Mouse (Mus musculus): ENCODE data around the gene Hic2.

Hic2 gene

DNA sequence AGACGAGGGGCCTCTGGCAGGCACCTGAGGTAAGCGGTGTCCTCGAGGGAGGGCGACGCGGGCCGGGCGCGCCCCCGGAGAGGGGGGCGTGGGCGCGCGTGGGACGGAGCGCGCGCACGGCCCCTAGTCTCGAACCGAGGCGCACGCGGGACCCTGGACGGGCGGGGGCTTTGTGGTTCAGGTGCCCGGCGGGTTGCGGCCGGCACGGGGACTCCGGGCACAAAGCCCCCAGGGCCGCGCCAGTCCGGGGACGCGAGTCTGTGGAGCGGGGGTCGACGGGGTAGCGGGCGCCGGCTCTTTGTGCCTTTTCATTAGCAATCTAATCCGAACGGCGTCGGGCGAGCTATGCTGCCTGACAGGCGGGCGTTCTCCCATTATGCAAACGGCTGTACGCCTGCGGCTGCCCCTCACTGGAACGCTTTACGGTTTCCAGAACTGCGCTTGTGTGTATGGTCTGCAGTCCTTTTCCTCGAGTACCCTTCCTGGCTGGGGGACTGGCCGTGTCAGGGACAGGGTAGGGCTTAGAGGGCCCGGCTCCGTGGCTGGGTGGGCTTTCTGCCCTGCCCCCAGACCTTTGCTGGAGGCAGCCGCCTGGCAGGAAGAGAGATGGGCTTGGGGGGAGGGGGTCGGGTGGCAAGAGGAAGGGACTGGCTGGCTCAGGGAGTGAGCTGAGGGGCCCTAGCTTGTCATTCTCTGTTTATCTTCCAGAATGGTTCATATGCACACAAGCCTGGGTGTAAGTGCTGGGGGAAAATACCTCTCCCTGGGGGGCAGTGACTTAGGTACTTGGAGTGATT is 528 bp downstream of the Hic2 start:
- DNase-seq (ENCODE audit: low spot score), result peak; percentile 38

- no peak for DNase-seq (ENCODE audit: low spot score)
Measured at GRCm38 (mm10) chr16:17234499-17234895, 1.1 kb downstream of the Hic2 start.

- no peak for DNase-seq (ENCODE audit: low spot score)
Measured at GRCm38 (mm10) chr16:17234916-17235665, 1.7 kb downstream of the Hic2 start.

DNA sequence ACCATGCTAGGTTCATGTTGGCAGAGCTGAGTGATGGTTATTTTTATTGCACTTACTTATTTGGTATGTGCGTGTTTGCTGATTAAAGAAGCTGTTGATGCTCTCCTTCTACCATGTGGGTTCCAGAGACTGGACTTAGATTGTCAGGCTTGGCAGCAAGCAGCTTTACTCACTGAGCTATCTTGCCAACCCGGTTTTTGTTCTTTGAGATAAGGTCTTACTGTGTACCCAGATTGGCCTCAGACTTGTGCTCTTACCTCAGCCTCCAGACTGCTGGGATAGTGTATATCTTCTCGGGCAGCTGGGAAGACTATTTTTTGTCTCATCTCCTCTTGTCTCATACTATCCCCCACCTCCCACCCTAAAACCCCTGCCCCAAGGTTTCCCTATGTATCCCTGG is 4.3 kb downstream of the Hic2 start:
- no peak for DNase-seq (ENCODE audit: low spot score)

DNA sequence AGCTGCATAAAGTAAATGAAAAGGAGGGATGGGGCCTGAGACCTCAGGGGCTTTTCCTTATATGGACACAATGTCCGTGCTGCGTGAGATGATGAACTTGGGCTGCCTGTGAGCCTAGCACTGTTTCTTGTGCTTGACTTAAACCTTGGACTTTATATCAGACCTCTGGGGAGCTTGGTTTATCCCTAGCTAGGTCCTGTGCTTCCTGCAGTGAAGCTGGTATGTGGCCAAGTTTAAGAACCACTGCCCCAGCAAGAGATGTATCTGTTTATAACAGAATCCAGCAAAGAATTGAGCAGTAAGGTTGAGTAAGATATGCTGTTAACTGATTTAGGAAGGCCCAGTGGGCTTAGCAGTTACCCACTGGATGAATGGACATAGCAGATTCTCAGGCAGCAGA is 6.0 kb downstream of the Hic2 start:
- DNase-seq (ENCODE audit: low spot score), result no peak

- no peak for DNase-seq (ENCODE audit: low spot score)
Measured at GRCm38 (mm10) chr16:17243731-17244130, 10.4 kb downstream of the Hic2 start.

DNA sequence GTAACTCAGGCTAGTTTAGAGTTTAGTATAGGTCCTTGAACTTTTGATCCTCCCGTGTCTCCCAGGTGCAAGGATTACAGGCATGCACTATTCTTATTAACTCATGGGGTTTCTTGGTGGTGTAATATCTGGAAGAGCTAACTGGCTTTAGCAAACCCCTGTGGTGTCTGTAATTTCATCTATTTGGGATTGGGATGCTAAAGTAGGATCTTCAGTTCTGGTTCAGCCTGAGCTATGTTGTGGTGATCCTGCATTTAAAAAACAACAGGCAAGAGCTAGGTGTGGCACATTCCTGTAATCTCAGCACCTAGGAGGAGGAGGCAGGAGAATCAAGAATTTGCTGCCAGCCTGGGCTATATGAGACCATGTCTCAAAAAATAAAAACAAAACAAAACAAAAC is 11.6 kb downstream of the Hic2 start:
- no peak for DNase-seq (ENCODE audit: low spot score)

DNA sequence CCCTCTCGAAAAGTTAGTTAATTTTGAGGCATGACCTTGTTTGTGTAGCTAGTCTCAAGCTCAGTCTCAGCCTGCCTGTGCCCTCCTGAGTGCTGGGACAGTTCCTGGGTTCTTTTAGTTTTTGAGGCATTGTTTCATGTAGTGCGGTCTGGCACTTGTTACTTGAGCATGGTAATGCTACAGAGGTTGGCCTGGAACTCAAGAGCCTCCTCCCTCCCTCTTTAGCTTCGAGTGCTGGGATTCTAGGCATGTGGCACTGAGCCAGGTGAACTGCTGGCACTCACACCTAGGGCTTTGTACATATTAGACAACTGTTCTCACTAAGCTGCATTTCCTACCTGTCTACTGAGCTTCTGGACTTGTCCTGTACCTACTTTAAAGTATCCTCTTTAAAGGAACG is 14.4 kb downstream of the Hic2 start:
- DNase-seq (ENCODE audit: low spot score), result no peak

- no peak for DNase-seq (ENCODE audit: low spot score)
Measured at GRCm38 (mm10) chr16:17249135-17249534, 15.8 kb downstream of the Hic2 start.

- peak; percentile 84 for DNase-seq (ENCODE audit: low spot score)
Measured at GRCm38 (mm10) chr16:17251539-17251938, 18.2 kb downstream of the Hic2 start.

GRCm38 (mm10) chr16:17252086-17252726 is 18.8 kb downstream of the Hic2 start:
- DNase-seq (ENCODE audit: low spot score), result no peak

DNA sequence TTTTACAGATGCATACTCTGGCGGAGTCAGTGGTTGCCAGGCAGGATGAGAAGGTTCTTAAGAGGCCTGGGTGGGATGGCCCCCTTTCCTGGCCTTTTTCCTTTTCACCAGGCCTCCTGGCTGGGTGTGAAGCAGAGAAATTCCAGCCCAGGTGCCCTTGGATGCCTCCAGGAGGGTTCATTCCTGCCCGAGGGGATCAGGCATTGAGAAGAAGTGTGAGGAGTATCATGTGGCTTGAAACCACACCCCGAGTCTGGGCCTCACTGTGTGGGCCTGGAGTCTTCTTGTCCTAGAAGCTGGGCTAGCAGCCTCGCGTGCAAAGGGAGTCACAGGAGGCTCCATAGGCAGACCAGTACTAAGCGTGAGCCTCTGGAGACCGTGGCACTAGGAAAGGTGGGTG is 19.5 kb downstream of the Hic2 start:
- DNase-seq (ENCODE audit: low spot score), result no peak

DNA sequence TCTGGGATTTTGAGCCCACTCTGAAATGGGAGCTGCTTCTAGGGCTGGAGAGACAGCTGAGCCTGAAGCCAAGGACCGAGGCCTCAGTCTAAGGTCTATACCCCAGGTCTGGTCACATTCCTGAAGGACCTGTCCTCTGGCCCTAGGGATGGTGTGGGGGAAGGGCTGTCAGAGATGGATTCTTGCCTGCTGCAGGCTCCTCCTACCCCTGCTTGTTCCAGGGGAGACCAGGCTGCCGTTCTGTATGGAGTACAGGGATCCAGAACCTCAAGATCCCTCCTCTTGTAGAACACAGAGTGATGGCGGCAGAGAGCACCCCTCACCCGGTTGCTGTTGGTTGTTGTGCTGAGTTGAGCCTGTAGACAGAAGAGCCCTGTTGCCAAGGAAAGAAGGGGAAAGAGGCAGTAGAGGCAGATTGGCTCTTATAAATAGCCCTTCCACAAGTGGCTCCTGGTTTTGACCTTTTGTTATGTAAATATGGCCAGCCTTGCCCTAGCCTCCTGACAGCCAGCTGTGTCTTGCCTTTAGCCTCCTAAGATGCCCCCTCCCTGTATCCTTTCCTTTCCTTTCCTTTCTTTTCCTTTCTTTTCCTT is 20.7 kb downstream of the Hic2 start:
- no peak for DNase-seq (ENCODE audit: low spot score)

- no peak for DNase-seq (ENCODE audit: low spot score)
Measured at GRCm38 (mm10) chr16:17255270-17255669, 21.9 kb downstream of the Hic2 start.

- no peak for DNase-seq (ENCODE audit: low spot score)
Measured at GRCm38 (mm10) chr16:17257359-17257821, 24.0 kb downstream of the Hic2 start.

DNA sequence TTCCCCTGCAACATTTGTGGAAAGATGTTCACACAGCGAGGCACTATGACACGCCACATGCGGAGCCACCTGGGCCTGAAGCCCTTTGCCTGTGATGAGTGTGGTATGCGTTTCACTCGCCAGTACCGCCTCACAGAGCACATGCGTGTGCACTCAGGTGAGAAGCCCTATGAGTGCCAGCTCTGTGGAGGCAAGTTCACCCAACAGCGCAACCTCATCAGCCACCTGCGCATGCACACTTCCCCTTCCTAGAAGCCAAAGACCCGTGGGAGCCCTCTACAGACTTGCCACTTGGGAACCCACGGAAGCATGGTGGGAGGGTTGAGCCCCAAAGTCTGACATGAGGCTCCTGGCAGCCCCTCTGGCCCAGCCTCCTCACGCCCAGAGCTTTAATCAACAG is 25.5 kb downstream of the Hic2 start:
- DNase-seq (ENCODE audit: low spot score), result no peak

DNA sequence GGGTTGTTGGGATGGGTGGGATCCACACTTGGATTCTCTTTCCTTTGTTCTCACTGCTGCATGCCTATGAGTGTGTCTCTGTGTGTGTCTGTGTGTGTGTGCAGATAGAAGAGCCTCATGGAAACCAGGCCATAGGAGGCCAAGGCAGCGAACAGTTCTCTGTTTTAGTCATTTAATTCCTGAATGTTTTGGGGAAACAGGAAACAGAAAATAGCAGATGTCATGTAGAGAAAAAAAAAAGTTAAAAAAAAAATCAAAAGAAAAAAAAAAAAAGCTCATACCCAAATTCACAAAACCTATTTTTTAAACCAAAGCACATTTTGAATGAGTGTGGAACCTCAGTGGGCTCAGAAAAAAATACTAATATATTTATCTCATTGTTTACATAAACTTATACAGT is 28.0 kb downstream of the Hic2 start:
- no peak for DNase-seq (ENCODE audit: low spot score)

DNA sequence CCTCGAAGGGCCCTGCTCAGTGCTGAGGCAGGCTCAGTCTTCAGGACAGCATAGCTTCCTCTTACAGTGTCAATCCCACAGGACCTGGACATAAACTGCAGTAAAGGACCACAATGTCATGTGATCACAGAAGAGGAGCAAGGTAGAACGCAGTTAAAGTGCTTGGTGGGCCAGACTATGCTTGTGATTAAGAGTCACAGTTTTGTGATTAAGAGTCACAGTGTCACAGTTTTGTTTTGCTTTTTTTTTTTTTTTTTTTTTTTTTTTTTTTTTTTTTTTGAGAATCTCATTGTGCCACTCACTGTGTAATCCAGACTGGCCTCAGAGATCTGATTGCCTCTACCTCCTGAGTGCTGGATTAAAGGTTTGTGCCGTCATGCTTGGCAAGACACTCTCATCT is 32.7 kb downstream of the Hic2 start:
- DNase-seq (ENCODE audit: low spot score), result no peak

GRCm38 (mm10) chr16:17267937-17268336 is 34.6 kb downstream of the Hic2 start:
- no peak for DNase-seq (ENCODE audit: low spot score)

GRCm38 (mm10) chr16:17269872-17270271 is 36.5 kb downstream of the Hic2 start:
- DNase-seq (ENCODE audit: low spot score), result no peak

GRCm38 (mm10) chr16:17271124-17271523 is 37.8 kb downstream of the Hic2 start:
- no peak for DNase-seq (ENCODE audit: low spot score)

DNA sequence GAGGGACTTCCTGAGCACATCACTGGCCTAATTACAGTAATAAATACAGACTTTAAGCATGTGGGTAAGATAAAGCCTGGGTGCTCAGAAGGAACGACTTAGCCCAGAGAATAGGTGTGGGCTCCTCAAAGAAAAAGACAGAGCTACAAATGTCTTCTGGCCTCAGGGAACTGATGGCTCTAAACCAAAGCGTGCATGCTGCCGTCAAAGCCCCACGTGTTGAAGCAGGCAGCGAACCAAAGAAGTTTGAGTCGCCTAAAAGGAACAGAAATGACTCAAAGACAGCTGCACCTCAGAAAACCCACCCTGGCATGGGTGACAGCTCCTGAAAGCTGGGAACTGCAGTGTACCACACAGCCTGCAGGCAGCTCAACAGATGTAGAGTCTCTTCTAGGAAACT is 38.5 kb downstream of the Hic2 start:
- no peak for DNase-seq (ENCODE audit: low spot score)

DNA sequence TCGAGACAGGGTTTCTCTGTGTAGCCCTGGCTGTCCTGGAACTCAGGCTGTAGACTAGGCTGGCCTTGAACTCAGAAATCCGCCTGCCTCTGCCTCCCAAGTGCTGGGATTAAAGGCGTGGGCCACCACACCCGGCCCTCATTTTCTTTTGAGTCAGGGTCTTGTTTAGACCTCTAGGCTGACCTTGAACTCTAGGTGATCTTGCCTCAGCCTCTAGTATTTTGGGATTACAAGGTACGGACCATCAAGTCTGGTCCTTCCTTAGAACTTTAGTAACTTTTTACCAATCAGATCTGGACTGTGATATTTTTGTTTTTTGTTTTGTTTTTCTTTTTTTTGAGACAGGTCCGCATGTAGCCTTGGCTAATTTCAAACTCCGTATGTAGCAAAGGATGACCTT is 42.3 kb downstream of the Hic2 start, which contains the start of gene Tmem191c:
Gene Tmem191c, plus strand, starts transcription at position 357 of the 400 bp plus-strand sequence.
- no peak for DNase-seq (ENCODE audit: low spot score)

All from ovary, postnatal 10 days (tissue).